Mouse (Mus musculus) fibroblast of lung, adult 2 months (primary cell): ENCODE results near the gene Micall1.

ENCODE experiments used
- DNase-seq: peaks from one replicate; pipeline ENCODE4 v3.0.0-alpha.2; 2011; ENCODE audit warnings: low read depth

Micall1 gene

DNA sequence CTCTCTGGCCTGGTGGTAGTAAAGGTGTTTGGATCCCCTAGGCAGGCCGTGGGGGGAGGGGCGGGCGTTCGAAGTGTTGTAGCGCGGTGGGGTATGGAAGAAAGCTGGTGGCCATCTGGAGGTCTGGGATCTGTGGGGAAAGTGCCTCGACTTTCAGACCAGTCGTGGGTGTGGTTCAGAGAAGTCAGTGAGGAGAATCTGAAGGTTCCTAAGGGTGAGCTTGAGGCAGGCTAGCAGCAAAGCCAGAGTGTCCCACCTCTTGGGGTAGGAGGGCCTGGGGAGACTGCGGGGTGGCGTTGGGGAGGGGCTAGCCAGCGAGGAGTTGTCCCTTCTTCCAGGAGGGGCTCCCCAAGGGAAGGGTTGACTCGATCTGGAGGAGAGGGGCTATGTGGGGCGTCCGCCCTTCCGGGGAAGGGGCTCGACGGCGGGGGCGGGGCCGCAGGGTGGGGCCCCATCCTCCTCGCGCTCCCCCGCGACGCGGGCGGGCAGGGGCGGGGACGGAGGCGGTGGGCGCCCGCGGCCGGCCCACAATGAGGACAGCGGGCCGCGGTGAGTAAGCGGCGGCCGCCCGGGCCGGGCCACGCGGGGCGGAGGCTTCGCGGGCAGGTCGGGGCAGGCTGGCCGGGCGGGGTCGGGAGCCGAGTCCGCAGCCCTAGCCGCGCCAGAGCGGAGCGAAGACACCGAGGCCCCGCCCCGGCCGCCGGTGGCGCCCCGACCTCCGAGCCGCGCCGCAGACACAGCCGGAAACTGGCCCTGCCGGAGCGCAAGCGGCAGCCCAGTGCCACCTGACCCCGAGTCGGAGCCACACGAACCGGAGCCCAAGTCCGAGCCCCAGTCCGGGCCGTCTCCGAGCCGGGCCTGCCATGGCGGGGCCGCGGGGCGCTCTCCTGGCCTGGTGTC, at the start of gene Micall1:
Micall1 (plus strand) TSS at position 478 of the 900 bp plus-strand sequence.
- peak; percentile 30 for DNase-seq

DNA sequence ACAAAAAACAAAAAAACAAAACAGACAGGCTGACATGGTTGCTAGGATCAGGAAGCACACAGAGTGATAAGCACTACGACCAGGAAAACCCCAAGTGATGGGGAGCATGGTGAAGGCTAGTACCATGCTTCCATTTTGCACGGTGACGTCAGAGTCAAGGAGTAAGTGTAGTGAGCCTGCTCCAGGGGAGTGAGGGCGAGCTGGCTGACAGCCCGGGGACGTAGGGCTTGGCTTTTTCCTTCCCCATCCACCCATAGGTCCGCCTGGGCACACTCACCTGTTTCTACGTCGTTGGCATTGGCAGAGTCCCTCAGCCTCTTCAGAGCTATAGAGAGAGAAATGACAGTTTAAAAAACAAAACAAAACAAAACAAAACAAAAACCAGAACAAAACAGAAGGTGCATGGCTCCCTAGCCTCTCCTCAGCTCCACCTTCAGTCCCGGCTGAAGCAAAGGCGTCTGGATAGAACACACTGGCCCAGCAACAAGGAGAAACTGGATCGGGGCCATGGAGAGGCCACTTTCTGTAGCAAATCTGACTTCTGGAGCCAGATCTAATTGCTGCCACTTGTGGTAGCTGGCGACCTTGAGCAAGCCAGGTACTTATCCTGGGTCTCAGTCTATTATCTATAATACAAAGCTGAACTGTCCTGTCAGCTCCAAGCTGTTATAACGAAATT, 47.7 kb upstream of the Micall1 start:
- no peak for DNase-seq

DNA sequence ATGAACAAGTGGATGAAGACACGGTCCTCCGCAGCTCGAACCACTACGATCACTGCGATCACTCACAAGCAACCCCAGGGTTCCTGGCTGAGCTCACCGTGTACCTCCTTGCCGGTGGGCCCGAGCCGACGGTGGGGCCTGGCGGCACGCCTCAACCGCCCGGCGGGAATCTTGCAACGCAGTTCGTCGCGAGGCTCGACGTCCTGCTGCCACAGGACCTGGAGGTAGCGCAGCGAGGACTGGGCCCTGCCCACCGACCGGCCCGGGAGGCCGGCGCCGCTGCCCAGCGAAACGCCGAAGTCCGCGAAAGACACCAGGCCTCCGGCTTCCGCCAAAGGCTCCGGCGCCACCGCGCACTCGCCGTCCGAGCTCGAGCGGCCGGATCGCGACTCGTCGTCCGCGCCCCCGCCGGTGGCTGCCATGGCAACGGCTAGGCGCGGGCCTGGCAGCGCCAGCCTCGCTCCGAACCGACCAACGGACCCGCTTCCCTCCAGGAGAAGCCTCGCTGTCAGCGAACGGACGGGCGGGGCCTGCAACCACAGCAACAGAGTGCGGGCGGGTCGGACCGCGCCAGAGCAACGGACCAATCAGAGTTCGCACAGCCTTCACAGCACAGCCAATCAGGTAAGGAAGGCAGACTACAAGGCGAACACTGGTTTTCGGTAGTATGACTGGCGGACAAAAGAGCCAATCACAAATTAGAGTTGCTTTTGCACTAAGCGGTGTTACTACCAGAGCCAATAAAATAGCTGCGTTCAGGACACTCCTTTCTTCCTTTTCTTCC, 46.1 kb upstream of the Micall1 start, which contains the start of gene Ankrd54:
Ankrd54 (minus strand) TSS at position 518 of the 784 bp plus-strand sequence.
- DNase-seq: peak; percentile 100

DNA sequence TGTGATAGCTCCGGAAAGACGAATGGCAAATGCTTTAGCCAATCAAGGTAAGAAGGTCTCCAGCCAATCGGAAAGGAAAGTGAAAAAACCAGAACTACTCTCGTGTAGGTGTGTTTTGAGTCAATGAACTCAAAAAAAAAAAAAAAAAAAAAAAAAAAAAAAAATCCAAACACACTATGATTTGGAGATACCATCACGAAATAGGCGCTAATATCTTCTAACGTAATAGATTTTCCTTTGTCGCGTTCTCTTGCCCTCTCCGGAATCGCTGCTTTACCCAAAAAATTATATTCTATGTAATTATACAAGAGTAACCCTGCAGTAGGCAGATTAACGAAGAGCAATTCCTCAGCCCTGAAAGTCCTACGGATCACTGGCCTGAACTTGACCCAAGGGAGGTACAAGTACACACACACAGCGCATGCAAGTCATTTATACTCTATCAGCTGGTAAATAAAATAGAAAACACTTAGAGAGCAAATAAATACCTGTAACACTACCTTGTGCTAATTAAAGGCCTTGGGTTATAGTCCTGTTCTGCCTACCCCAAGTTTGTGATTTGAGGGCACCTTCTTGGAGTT, 45.4 kb upstream of the Micall1 start:
- no peak for DNase-seq

DNA sequence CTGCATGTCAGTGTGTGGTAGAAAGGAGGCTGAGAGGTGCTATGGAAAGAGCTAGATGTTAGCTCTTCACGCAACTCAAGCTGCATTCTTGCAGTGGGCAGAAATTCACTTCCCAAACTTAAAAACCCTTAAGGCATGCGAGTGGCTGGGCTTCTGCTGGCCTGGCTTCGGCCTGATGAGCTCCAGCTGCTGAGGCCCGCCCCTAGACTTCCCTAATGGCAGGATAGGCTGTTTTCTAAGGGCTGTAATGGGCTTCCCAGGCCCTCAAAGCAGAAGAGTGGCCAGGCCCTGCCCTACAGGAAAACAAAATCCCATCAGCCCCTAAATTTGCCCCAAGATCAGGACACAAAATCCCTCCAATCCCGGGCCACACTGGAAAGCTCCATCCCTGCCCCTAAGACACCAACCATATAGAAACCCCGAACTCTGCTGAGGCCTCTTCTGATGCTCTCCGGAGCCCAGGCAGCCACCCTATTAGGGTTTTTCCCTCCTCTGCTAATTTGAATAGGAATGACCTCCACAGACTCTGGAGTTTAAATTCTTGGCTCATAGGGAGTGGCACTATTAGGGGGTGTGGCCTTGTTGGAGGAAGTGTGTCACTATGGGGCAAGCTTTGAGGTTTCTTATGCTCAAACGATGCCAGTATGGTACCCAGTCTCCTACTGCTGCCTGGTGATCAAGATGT, 43.5 kb upstream of the Micall1 start:
- no peak for DNase-seq

DNA sequence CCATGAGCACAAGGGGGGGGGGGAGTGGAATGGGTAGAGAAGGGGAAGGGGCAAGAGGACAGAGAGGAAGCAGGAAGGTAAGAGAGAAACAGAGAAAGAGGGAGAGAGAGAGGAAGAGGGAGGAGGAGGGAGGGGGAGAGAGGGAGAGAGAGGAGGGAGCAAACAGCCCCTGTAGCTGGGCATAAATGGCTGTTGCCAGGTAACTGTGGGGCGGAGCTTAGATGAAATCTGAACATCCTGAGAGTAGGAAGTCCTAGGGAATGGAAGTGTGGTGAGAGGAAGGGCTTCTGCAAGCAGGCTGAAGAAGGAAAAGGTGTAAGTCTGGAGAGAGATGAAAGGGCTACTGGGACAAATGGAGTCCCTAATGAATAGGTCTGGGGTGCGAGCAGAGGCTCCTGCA, 42.4 kb upstream of the Micall1 start:
- DNase-seq: no peak

DNA sequence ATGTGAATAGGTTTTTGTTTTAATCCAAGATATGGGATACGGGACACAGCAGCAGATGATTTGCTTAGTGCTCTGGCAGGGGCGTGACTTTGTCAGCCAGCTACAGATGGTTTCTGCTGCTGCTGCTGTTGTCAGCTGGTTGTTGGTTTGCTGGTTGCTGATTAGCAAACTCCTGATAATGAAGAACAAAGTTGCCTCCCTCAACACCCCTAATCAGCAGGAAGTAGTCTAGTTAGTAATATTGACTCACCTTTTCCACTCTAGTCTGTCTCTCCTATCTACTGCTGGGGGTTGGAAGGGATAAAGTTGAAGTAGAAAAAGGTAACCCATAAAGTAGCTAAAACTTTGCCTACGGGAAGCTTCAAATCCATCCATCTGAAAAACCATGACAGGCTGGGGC, 41.1 kb upstream of the Micall1 start:
- no peak for DNase-seq

DNA sequence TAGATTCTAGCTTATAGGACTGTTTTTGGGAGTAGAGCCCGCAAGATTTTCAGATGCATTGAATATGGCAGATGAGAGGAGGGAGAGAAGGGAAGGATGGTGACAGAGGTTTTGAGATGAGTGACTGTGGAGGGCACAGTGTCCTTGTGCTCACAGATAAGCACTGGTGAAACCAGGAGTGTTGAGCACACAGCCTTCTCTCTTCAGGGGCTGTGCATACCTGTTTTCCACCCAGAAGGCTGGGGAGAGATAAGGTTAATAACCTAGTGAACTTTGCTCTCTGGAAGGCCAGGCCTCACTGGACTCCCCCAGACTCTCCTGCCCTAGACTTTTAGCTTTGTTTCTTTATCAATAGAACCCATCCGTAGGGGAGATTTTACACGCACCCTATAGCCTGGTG, 40.3 kb upstream of the Micall1 start:
- no peak for DNase-seq

DNA sequence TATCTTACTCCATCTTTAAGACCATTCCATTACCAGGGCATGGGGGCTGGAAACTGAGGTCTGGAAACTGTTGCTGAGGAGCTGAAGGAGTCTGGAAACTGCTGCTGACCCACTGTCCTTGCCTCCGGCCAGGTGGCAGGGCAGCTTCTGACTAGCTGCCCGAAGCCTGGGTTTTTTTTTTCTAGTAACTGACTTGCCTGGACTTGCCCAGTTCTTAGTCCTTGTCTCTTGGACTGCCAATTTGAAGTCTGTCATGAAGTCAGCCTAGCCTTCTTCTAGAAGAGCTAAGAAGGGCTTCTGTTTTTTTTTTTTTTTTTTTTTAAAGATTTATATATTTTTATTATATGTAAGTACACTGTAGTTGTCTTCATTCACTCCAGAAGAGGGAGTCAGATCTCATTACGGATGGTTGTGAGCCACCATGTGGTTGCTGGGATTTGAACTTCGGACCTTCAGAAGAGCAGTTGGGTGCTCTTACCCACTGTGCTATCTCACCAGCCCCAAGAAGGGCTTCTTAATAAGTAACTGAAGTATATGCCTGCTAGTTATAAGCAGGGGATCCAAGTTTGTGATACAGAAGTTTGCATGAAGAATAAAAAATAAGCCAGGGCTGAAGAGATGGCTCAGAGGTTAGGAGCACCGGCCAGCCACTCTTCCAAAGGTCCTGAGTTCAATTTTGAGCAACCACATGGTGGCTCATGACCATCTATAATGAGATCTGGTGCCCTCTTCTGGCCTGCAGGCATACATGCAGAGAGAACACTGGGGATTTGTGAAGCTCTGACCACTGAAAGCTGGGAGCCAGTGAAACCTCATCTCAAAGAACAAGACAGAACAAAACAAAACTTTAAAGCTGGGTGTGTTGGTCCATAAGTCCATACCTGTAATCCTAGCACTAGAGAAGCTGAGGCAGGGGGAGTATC, 37.3 kb upstream of the Micall1 start:
- DNase-seq: no peak

DNA sequence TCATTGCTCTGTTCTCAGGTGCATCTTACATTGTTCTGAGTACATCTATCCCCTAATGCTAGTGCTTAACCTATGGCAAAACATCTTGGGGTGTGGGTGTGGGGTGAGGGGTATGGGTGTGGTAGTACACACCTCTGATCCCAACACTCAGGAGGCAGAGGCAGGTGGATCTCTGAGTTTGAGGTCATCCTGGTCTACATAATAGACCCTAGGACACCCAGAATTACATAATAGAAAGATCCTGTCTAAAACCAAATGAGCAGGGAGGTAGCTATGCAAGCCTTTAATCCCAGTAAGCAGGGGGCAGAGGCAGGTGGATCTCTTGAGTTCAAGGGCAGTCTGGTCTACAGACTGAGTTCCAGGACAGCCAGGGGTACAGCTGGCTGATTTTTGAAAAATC, 34.9 kb upstream of the Micall1 start:
- DNase-seq: no peak

DNA sequence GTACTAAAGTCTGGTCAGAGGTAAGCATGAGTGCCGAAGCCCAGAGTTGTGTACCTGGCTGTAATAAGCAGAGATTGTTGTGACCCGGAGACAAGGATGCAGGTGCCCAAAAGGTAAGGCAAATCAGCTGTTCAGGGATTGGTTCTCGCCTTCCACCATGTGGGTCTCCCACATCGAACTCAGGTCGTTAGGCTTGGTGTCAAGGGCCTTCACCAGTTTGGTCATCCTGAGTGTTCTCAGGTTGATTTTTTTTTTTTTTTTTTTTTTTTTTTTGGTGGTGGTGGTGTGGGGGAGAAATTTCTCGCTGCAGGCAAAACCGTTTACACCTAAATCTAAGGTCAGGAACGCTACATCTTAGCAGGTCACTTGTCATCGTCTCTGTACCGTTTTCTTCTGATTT, 34.3 kb upstream of the Micall1 start:
- no peak for DNase-seq

DNA sequence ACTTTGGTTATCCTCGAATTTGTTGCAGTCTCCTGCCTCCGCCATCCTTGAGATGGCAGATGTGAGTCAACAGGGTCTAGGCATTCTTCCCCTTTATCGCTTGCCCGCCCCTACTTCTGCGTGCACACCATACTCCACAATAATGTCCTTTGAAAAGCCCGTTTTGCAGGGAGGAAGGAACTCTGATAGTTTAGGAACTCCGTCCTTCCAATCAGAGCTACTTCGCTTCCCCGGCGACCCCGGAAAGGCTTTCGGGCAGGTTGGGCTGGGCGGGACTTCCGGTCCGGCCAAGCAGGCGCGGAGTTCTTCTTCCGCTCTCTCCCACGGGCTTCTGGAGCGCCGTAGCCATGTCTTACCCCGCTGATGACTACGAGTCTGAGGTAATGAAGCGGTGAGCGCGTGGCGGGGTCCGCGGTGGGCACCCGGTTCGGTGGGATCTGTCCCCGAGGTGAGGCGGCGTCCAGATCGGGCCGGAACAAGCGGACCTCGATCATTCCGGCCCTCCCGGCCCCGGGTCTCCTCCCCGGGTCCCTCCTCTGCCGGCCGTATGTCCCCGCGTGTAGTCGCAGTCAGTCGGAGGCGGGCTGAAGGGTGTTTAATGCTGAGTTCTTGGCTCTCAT, 33.7 kb upstream of the Micall1 start, which contains the start of gene Eif3l:
Eif3l (plus strand) TSS at position 267 of the 620 bp plus-strand sequence.
- DNase-seq: peak; percentile 63

DNA sequence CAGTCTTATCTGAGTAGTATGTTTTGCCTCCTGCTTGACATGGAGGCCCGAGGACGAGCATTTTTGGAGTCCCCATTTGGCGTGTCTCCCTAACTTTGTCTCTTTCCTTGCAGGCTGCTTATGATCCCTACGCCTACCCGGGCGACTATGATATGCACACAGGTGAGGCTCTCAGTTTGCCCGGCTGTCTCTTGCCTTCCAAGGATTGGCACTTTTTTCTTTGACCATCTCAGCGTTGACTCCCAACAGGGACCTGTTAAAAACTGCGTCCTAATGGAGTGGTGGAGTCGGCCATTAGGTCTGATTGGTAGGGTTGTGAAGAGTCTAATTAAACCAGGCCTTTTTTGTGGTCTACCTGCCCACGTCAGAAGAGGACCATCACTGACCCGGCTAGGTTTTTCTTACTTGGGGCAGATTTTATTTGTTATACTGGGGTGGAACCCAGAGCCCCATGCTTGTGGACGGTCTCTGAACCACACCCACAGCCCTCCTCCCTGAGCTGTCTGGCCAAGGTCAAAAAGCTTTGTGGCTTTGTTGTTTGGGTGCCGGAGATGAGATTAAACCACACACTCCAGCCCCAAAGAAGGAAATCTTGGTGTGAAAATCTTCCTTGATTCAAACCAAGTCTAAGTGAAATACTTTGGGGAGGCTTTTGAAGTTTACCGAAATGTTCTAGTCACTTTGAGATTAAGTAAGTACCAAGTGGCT, 32.9 kb upstream of the Micall1 start:
- DNase-seq: no peak

DNA sequence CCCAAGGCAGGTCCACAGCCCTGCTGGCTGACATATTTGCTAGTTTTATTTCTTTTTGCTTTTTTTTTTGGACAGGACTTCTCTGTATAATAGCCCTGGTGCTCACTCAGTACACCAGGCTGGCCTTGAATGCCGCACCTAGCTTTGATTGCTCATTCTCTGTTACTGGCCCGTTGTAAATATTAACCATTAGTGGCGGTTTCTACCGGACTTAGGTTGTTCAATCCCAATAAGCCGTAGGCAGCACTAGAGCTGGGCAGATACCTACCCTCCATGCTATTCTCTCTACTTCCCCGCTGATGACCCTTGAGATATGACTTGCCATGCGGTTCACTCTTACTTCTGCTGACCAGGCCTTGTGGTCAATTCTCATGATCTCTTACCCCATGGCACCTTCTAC, 29.1 kb upstream of the Micall1 start:
- no peak for DNase-seq

DNA sequence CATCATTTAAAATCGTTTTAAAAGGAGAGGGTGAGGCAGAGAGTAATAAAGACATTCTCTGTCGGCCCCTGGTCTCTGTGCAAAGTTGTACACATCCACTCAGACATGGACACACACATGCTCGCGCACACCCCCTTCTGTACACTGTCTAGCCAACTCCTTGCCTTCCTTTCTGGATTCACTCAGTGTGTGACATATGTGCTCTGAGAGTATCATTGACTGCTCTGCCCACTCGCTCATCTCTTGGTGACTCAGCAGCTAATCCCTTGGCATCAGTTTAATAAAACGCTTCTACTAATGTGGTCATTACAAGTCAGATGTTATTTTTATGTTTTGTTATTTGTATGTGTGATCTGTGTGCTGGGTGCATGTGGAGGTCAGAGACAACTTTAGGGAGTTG, 16.4 kb upstream of the Micall1 start:
- no peak for DNase-seq

DNA sequence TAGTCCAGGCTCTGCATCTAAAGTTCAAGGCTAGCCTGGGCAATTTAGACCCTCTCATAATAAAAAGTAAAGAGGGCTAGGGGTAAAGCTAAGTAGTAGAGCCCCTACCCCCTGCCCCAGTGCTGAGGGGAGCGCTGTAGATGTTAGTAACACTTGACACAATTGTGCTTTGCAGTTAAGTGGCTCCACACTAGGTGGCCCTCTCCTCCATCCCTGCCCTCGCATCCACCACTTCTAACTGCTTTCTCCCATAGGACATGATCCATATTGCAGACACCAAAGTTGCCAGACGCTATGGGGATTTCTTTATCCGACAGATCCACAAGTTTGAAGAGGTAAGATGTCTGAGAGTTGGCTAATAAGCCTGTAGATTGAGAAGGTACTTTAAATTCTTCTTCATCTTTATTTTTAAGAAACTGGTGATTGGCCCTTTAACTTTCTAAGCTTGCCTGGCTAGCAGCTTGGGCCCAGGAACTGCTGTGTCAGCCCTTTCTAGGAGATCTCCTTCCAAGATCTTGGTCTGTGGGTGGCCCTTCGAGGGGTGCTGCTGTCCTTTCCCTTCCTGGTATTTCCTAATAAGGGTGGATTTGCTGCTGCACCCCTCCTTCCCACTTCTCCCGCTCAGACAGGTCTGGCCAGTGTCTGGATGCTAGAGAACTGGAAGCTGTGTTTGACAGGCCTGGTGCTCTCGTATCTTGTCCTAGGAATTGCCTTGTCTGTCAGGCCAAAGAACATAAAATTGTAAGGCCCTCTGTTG, 15.4 kb upstream of the Micall1 start:
- no peak for DNase-seq

DNA sequence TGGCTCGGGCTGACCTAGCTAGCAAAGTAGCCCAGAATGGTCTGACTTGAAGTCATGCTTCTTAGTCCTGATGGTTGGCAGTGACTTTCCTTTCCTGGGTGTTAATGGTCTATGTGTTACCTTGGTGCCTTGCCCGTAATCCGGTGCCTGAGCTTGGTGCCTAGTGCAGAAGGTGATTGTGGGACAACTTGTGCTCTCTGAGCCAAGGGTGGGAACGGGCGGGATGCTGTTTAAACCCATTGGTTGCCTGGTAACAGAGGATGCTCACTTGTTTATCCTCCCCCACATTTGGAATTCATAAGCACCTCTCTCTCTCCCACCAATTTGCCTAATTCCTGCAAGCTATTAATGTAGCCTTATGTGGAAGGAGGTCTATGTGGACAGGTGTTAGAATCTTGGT, 13.2 kb upstream of the Micall1 start:
- no peak for DNase-seq

DNA sequence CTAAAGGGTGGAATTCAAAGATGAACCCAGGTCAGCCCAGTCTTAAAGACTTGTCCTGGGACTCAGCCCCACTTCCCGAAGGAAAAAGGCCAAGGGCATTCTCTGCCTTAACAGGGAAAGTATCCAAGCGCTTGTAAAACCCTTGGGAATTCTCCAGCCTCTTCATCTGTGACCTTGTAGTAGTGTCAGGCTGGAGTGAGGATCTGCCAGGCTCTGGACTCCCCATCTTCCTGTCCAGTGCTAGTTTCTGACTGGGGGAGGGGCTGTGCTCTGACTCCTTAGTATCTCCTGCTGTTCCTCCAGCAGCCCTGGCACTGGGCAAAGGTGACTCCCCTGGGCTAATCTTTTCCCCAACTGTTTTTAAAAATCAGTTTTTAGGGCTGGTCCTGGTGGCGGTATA, 12.1 kb upstream of the Micall1 start:
- no peak for DNase-seq

DNA sequence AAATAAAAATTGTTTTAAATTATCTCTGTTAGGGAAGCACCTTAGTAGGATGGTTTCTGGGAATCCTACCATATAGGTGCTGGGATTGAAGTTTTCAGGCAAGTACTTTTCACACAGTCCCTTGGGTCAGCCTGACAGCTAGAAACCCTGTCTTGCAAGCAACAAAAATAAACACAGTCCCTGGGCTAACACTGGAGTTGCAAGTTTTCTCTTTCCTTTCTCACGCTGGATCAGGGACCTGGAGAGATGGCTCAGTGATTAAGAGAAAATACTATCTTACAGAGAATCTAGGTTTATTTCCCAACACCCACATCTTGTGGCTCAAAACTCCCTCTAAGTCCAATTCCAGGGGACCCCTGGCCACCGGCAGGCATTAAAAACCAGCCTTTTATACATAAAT, 11.6 kb upstream of the Micall1 start:
- DNase-seq: peak; percentile 43
